In the genomic region with DNA sequence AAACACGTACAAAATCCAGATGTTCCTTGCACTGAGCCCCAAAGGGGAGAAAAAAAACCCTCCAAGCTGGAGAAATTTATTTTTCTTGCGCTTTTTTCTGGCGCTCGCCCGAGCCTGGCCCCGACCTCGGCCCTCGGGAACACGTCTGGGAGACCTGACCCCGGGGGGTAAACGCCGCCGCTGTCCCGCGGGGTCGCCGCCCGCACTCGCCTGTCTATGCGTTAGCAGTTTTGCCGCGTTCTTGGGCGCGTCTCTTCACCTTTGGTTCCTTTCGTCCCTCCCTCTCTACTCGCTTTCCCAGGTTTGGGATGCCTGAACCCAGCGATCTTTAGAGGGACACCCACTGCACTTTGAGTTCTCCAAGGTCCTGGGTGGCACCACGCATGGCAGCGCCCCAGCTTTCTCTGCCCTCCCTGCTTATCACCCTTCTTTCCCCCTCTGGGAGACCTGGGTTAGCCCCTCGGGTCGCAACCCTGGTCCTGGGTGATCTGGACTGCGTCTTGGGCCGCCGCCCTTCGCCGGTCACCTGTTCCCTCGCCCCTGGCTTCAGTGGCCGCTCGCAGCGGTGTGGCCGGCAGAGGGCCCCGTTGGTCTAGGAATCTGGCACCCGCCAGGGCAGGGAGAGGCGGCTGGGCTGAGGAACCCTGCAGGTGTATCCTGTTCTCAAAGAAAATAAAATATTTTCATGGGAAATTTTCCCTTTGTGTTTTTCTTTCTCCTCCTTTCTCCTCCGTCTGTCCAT, we compare ENCODE assay signal across 8 mouse cellular contexts. TPM values are rescaled to one million over a fixed set of nuclear protein-coding genes. Genes with fewer than 3 reads are reported as not detected.
DNase-seq lines count a peak whose midpoint lies in the region; ATAC-seq and TF ChIP-seq lines count a peak whose summit lies in the region.

No protein-coding gene starts in this region.

- no peak overlapping the region for H3K27ac ChIP-seq in forebrain, postnatal 0 days (ENCODE audit: low read depth, low read length)
- H3K27ac ChIP-seq in hindbrain, embryonic 10.5 days, result peak overlapping the region; percentile 82

- TF ChIP-seq CTCF in E14TG2a.4 (conservative IDR thresholded peaks at IDR 0.05; ENCODE audit: low read length), result no peak
- peak; percentile 75 for TF ChIP-seq CTCF in forebrain, postnatal 0 days (IDR thresholded peaks at IDR 0.05; ENCODE audit: low read depth)

- peaks cover 84% of the 10 kb centered on the region for H3K27me3 ChIP-seq in E14TG2a.4 (ENCODE audit: insufficient read depth, low read length)
- H3K27me3 ChIP-seq in forebrain, postnatal 0 days (ENCODE audit: insufficient read depth, low read length), result peaks cover 33% of the 10 kb centered on the region
- peaks cover 93% of the 10 kb centered on the region for H3K27me3 ChIP-seq in hindbrain, embryonic 10.5 days (ENCODE audit: insufficient read depth, poor library complexity, severe bottlenecking)

- DNase-seq in cerebellum, adult 18-20 months, result peak; percentile 78 to 80
- peak; percentile 61 for DNase-seq in forebrain, postnatal 0 days
- peak; percentile 81 for DNase-seq in hindbrain, embryonic 10.5 days (ENCODE audit: low spot score)
- DNase-seq in layer of hippocampus, postnatal 25 days (ENCODE audit: extremely low spot score in 1 of 2, low spot score in 1 of 2), result peak; percentile 77 to 81
- peak; percentile 83 for DNase-seq in lung, postnatal 25 days (ENCODE audit: low spot score)
- DNase-seq in retina, postnatal 1 day, result peak; percentile 73
- peak; percentile 91 for DNase-seq in urinary bladder, postnatal 14 days (ENCODE audit: low spot score)

- H3K36me3 ChIP-seq in E14TG2a.4 (ENCODE audit: insufficient read depth, low read length), result no peaks in the 10 kb centered on the region
- H3K36me3 ChIP-seq in forebrain, postnatal 0 days (ENCODE audit: insufficient read depth), result no peaks in the 10 kb centered on the region
- H3K36me3 ChIP-seq in hindbrain, embryonic 10.5 days, result no peaks in the 10 kb centered on the region

- peak overlapping the region; percentile 92 for H3K4me2 ChIP-seq in forebrain, postnatal 0 days (ENCODE audit: low read depth)

- peak overlapping the region; percentile 53; the same call in 1 of the 2 replicates for H3K9ac ChIP-seq in forebrain, postnatal 0 days

- H3K4me1 ChIP-seq in E14TG2a.4 (replicated peaks; ENCODE audit: low read depth, low read length), result peaks cover 54% of the 10 kb centered on the region
- peaks cover 6% of the 10 kb centered on the region for H3K4me1 ChIP-seq in forebrain, postnatal 0 days (ENCODE audit: insufficient read depth)
- peaks cover 78% of the 10 kb centered on the region for H3K4me1 ChIP-seq in hindbrain, embryonic 10.5 days (replicated peaks)

- H3K9me3 ChIP-seq in E14TG2a.4 (ENCODE audit: low read length), result no peaks in the 10 kb centered on the region
- H3K9me3 ChIP-seq in forebrain, postnatal 0 days (ENCODE audit: low read length), result no peaks in the 10 kb centered on the region
- H3K9me3 ChIP-seq in hindbrain, embryonic 10.5 days, result no peaks in the 10 kb centered on the region

- peak overlapping the region; percentile 82 for H3K4me3 ChIP-seq in E14TG2a.4 (replicated peaks; ENCODE audit: low read length)
- peak overlapping the region; percentile 58 for H3K4me3 ChIP-seq in forebrain, postnatal 0 days (ENCODE audit: low read depth, low read length)
- peak overlapping the region; percentile 68 for H3K4me3 ChIP-seq in hindbrain, embryonic 10.5 days

- no peak for ATAC-seq in forebrain, postnatal 0 days

- WGBS in forebrain, postnatal 0 days, result 2% methylated on average over 45 of the region's 45 CpGs
- WGBS in hindbrain, embryonic 10.5 days, result under 1% methylated on average over 45 of the region's 45 CpGs

RNA-seq across cellular contexts. Expression of gene Wnt9a, which starts 0.9 kb away (rescaled TPM):
- 1.9 and 5.6 TPM in 2 replicates for total RNA-seq in forebrain, postnatal 0 days (2014; rRNA removed)
- 2.1 and 2.6 TPM in 2 replicates for polyA plus RNA-seq in forebrain, postnatal 0 days (2015; fragmentation: Nextera tagmentation; extraction: Ambion mirVana)
- 9.8 and 10.7 TPM in 2 replicates for polyA plus RNA-seq in hindbrain, embryonic 10.5 days (2016; fragmentation: Nextera tagmentation; extraction: Ambion mirVana)
- total RNA-seq in layer of hippocampus, postnatal 25 days (2021), result 1 to 10 TPM; 3.6 to 6.6 TPM

RNA-seq across cellular contexts. Expression of gene Wnt3a, which starts 17.0 kb away (rescaled TPM):
- 0.31 and 0.52 TPM in 2 replicates for total RNA-seq in forebrain, postnatal 0 days (2014; rRNA removed)
- 0.19 and 0.29 TPM in 2 replicates for polyA plus RNA-seq in forebrain, postnatal 0 days (2015; fragmentation: Nextera tagmentation; extraction: Ambion mirVana)
- 14.2 and 18.2 TPM in 2 replicates for polyA plus RNA-seq in hindbrain, embryonic 10.5 days (2016; fragmentation: Nextera tagmentation; extraction: Ambion mirVana)
- under 1 TPM in 1 of 2 experiments, not detected in 1; 0.10 TPM for total RNA-seq in layer of hippocampus, postnatal 25 days (2021)
